Mouse (Mus musculus) left cerebral cortex, postnatal 14 days (tissue): ENCODE measurements around the gene Kcng1. TPM values are rescaled to one million over a fixed set of nuclear protein-coding genes. Genes with fewer than 3 reads are reported as not detected.

ENCODE experiments used
- DNase-seq, 2 experiments: peaks; one replicate each; pipeline ENCODE4 v3.0.0; 2021 to 2022; ENCODE audit warnings: low spot score in 2 of 2, mixed read lengths in 1 of 2
- intact Hi-C: fragments of 180-260 bp; cut with DNase I; formaldehyde crosslinking; loops from one replicate; pipeline ENCODE4 v1.15.1; 2025
- long read RNA-seq, 2 experiments: library from polyadenylated mRNA; stranded (forward); transcript quantifications; one replicate each; pipeline ENCODE4 v2.0.0; 2021
- total RNA-seq, 2 experiments: library from RNA; stranded (reverse); gene quantifications; 2 replicates each; pipeline ENCODE4 v1.2.3; 2021

The Kcng1 gene
- total RNA-seq: 10 to 100 TPM; 52.5 to 54.4 TPM
- long read RNA-seq, experiment 1, full-length matches to known transcripts: 18 of 36 reads
- long read RNA-seq, experiment 1, partial matches to known transcripts: 1 of 36 reads
- long read RNA-seq, experiment 1, other reads (novel, unspliced or antisense): 17 of 36 reads
- long read RNA-seq, experiment 2, full-length matches to known transcripts: 26 of 43 reads
- long read RNA-seq, experiment 2, partial matches to known transcripts: 0 of 43 reads
- long read RNA-seq, experiment 2, other reads (novel, unspliced or antisense): 17 of 43 reads

DNA sequence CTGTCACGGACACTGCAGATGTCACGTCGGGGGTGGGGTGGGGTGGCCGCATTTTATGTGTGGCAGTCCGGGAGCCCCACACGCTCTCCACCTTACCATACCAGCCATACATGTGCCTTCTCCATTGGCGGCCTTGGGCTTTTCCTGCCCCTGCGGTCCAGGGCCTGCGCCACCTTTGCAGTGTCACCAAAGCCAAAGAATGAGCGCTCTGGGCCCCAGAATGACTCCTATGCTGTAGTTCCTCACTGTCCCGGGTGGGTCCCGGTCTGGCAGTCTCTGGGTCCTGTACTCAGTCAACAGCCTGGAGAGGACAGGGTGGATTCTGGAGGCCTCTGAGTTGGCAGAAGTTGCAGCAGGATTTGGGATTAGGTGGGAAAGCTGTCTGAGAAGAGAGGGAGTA, at the start of gene Kcng1:
Gene Kcng1 (minus strand): TSS at position 155 of the 400 bp plus-strand sequence.
- intact Hi-C loops: no loop called here

GRCm38 (mm10) chr2:168330421-168331070, 49.0 kb upstream of the Kcng1 start:
- peak; percentile 75 to 90 for DNase-seq
- intact Hi-C loops: loop anchor here (2.0 kb wide), 1 partner anchor 110 kb away; no protein-coding TSS in a partner anchor

More for the DNA sequence above, at the start of gene Kcng1:
- no peak for DNase-seq

DNA sequence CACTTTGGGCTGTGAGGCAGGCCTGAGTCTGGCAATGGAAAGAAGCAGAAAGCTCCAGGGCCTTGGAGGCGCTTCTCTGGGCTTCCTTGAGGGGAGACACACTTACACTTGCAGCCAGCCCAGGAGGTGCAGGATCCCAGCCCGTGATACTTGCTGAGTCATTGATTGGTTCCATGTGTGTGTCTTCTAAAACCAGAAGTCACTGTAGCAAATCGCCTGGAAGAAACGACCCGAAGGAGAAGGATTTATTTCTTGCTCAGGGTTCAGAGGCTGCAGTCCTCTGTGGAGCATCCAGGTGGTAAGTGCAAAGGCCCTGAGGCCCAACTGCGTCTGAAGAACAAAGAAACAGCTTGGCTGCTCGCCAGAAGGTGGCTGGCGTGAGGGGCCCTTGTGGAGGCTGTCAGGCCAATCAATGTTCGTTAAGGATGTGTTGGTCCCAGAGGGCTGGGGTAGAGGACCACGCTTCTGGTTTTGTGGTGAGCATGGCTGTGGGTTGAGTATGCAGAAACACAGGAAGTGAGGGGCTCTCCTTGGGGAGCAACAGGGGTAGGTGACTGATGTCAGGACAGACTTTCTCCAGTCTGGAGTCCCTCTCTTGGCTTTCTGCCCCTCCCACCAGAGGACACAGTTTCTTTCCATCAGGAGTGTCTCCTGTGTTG, 40.3 kb upstream of the Kcng1 start:
- intact Hi-C loops: no loop called here
- DNase-seq: no peak

- no peak for DNase-seq
- intact Hi-C loops: no loop called here
Measured at GRCm38 (mm10) chr2:168320388-168321182, 39.0 kb upstream of the Kcng1 start.

GRCm38 (mm10) chr2:168314646-168315446, 33.3 kb upstream of the Kcng1 start:
- no peak for DNase-seq
- intact Hi-C loops: no loop called here

- intact Hi-C loops: no loop called here
- no peak for DNase-seq
Measured at GRCm38 (mm10) chr2:168312504-168312903, 31.0 kb upstream of the Kcng1 start.

DNA sequence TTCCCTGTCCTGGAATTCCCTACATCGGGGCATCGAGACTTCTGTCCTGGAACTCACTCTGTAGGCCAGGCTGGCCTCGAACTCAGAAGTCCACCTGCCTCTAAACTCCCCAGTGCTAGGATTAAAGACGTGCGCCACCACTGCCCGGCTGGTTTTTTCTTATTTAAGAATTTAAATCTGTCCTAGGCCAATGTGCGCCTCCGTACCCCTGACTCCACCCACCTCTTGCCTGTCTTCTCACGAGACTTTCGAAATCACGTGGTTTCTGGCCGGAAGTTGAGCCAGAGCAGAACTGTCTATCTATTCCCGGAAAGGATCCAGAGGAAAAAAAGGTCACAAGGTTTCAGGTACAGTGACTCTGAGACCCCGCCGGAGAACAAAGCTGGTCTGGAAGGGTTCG, 29.5 kb upstream of the Kcng1 start:
- no peak for DNase-seq
- intact Hi-C loops: no loop called here

DNA sequence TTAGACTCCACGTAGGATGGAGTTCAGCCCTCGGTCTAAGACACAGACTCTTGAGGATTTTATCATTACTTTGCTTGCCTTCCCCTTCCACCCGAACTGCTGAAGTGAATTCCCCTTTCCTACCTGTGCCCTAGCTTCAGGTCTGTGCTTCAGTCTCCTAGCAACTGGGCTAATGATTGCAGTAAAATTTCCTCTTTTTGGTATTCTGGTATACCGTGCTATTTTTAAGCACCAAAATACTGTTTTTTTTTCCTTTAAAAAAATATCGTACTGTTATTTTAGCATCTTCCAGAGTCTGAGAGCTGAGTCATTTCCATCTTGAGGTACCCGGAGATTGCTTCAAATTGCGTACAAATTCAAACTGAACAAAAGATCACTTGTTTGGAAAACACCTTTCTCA, 27.4 kb upstream of the Kcng1 start:
- intact Hi-C loops: no loop called here
- no peak for DNase-seq

GRCm38 (mm10) chr2:168299650-168300049, 18.1 kb upstream of the Kcng1 start:
- DNase-seq: peak in 1 of 2 experiments; percentile 55
- intact Hi-C loops: no loop called here

- intact Hi-C loops: no loop called here
- DNase-seq: no peak
Measured at GRCm38 (mm10) chr2:168296530-168296929, 15.0 kb upstream of the Kcng1 start.

GRCm38 (mm10) chr2:168292521-168292920, 11.0 kb upstream of the Kcng1 start:
- no peak for DNase-seq
- intact Hi-C loops: no loop called here

GRCm38 (mm10) chr2:168292041-168292440, 10.5 kb upstream of the Kcng1 start:
- intact Hi-C loops: no loop called here
- DNase-seq: no peak

DNA sequence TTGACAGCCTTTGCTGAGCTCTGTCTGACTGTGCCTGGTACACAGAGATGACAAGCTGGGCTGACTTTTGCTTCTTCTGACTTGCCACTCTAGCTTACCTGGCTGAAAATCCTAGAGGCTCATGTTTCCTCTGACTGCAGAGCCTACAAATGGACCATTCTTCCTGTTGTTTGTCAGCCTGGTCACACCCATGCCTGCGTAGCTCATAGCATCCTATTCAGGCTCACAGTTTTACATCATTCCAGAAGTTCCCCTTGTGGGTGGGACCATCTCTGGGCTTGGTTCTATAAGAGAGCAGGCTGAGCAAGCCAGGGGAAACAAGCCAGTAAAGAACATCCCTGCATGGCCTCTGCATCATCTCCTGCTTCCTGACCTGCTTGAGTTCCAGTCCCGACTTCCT, 8.3 kb upstream of the Kcng1 start:
- intact Hi-C loops: no loop called here
- DNase-seq: no peak

- intact Hi-C loops: no loop called here
- no peak for DNase-seq
Measured at GRCm38 (mm10) chr2:168289016-168289415, 7.5 kb upstream of the Kcng1 start.

- intact Hi-C loops: no loop called here
- DNase-seq: no peak
Measured at GRCm38 (mm10) chr2:168286987-168287386, 5.5 kb upstream of the Kcng1 start.

- no peak for DNase-seq
- intact Hi-C loops: no loop called here
Measured at GRCm38 (mm10) chr2:168285143-168285542, 3.6 kb upstream of the Kcng1 start.

- peak in 1 of 2 experiments; percentile 48 for DNase-seq
- intact Hi-C loops: no loop called here
Measured at GRCm38 (mm10) chr2:168280729-168281581, 581 bp downstream of the Kcng1 start.

GRCm38 (mm10) chr2:168274374-168274935, 7.1 kb downstream of the Kcng1 start:
- peak; percentile 58 to 74 for DNase-seq
- intact Hi-C loops: loop anchor here (2.0 kb wide), 1 partner anchor 170 kb away; no protein-coding TSS in a partner anchor
